Mouse (Mus musculus) Muller cell, postnatal 12 days (primary cell): ENCODE measurements at regions not wholly inside any gene's neighbourhood (a gene's known extent, or its start where the extent isn't known, plus 50 kb on each side); places are given as distances from the start of the nearest gene placed in this dataset.

Source experiments
- DNase-seq: peaks from one replicate; pipeline ENCODE4 v3.0.0-alpha.2; 2015; ENCODE audit errors: inconsistent ontology term

DNA sequence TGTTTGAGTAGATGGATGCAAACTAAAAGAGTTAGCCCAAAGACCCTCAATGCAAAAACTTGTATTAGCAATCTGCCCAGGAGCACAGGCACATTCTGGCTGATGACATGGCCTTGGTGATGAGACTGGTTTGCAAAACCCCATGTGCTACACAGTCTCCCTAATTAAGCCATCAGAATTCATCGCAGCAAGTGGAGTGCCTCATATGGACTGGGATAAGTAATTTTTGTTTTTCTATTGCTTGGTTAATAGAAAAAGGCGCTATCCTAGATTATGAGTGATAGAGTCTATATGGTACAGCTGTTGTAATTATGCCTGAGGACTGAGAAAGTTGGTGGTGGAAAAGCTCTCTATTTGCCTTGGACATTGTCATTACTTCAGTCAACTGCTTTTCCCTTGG, 155.2 kb upstream of the Robo1 start:
- DNase-seq: no peak

GRCm38 (mm10) chr16:72157913-72158312, 150.2 kb upstream of the Robo1 start:
- DNase-seq: no peak

- peak; percentile 12 for DNase-seq
These were observed 148.7 kb upstream of the Robo1 start for GRCm38 (mm10) chr16:72159411-72159810.

DNA sequence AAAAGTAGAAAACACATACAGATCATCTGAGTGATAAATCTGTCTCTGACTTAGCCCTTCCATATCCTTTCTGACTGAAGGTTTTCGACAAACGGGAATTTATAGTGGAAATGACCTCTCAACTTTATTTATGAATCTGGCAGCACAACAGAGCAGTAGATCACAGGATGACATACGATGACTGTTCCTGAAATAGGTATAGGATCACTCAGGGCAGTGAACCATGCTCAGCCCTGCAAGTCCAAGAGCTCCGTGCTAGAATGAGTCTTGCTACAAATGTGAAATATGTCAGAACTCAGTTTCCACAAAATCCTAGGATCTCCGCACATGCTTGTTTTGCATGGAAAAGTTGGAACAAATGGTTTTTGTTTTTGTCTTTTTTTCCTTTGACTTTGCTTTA, 132.4 kb upstream of the Robo1 start:
- no peak for DNase-seq

DNA sequence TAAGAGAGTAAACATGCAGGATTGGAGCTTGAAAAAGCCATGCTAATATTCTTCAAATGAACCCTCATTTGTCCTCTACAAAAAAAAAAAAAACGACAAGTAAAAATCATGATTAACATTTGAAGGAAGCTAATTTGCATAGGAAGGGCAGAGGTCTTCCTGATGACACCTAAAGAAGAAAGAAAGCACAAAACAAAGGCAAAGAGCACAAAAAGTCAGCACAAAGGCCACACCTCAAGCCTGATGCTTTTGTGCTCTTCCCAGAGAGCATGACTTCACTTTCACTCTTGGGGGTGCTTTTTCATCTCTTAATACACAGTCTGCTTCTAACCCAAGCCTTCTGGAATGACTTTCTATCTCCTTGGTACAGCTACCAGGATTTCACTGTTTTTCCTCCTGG, 113.8 kb upstream of the Robo1 start:
- DNase-seq: no peak

DNA sequence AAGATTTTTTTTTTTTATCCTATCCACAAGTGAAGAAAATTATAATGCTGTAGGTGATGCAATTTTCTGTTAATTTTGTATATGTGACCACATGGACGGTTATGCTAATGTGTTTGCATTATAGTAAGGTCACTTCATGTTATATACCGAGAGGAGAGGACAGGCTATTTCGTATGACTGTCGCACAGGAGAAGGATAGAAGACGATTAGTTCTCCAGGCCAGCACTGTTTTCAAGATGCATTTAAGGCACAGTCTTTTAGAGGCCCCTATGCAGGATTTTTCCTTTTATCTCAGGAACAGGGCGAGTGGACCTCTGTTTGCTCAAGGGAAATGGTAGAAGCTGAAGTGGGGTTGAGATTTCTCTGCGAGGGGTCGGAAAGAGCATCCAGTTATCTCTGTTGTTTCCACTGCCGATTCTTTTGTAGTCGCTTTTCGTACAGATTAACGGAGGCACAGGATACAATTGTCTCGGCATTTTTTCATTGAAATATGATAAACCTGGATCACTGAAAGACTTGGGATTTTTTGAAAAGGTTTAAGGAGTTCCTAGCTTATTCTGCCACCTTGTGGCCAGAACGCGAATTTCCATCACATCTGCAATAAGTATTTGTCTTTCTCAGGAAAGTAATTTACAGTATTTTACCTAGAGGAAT, 92.6 kb upstream of the Robo1 start:
- DNase-seq: peak; percentile 51

- DNase-seq: peak; percentile 29
These were observed 90.1 kb upstream of the Robo1 start for GRCm38 (mm10) chr16:72218021-72218420.

- peak; percentile 61 for DNase-seq
These were observed 86.1 kb upstream of the Robo1 start for GRCm38 (mm10) chr16:72221912-72222502.

- DNase-seq: peak; percentile 37
These were observed 84.2 kb upstream of the Robo1 start for GRCm38 (mm10) chr16:72223860-72224259.

GRCm38 (mm10) chr16:72225157-72225880, 82.8 kb upstream of the Robo1 start:
- no peak for DNase-seq

GRCm38 (mm10) chr16:72234366-72234765, 73.7 kb upstream of the Robo1 start:
- DNase-seq: no peak

DNA sequence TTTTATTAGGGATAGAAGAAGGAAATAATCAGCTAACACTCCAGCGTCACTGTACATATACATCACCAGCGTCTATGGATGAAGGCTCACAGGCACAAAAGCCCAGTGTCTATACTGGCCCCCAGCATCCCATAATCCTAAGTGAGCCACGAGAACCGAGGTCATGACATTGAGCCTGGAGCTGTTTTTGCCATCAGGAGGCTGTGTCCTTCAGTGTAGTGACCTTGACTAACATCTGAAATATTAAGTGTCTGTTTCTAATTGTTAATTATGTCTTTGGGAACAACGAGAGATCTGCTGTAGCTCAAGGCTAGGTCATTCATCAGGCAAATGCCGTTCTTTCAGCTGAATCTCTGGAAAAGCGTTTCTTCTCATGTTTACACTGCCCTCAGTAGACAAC, 68.5 kb upstream of the Robo1 start:
- no peak for DNase-seq

DNA sequence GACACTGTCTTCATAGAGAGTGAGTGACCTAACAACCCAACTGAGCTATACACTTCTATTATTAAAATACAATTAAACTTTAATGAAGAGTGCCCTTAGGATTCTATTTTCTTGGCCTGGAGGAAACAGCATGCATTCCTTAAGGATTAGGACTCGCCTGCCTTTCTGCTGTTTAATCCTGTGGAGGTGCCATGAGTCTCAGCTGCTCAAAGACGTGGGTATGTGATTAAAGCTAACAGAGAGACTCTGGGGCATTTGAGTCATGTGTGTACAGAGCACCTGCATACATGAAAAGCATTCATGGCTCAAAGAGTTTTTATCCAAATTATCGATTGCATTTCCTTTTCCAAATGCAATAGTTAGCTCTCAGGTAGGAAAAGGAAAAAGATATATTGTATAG, 51.7 kb upstream of the Robo1 start:
- no peak for DNase-seq
